Mouse (Mus musculus): Measurements from ENCODE around the gene Calr3. TPM values are rescaled to one million over a fixed set of nuclear protein-coding genes. Genes with fewer than 3 reads are reported as not detected.

Gene Calr3
- polyA plus RNA-seq, 1 experiment = 0.12 TPM

DNA sequence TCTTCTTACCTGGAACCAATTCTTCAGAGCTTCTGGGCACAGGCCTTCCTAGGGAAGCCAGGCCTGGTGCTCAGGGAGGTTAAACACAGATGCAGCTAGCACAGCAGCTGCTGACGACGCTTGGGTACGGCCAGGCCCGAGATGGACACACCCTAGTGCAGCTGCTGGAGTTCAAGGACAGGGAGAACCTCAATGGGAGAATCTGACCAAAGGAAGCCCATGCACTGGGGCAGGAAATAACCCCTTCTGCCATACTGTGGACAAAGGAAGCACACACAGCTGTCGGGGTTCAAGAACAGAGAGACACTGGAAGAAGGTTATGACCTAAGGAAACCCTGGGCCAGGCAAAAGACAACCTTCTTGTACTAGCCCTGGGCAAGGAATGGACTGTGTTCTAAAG, 68.5 kb downstream of the Calr3 start:
- WGBS = 41% methylated on average over 5 of the region's 5 CpGs

More for the DNA sequence above, 68.5 kb downstream of the Calr3 start:
- DNase-seq (ENCODE audit: low read depth, low spot score) = no peak

Other genes starting within 250 kb of the Calr3 start
- gene Cib3, start 231.0 kb downstream of the Calr3 start, polyA plus RNA-seq (2012; rRNA removed) = not detected in 2 replicates
- not detected in 2 replicates for gene Gm11034, start 230.2 kb downstream of the Calr3 start, polyA plus RNA-seq (2012; rRNA removed)
- gene Fam32a, start 224.1 kb downstream of the Calr3 start, polyA plus RNA-seq (2012; rRNA removed) = 53.3 and 55.0 TPM in 2 replicates
- gene Ap1m1, start 203.9 kb downstream of the Calr3 start, polyA plus RNA-seq (2012; rRNA removed) = 39.4 and 51.4 TPM in 2 replicates
- 0.81 and 1.1 TPM in 2 replicates for gene Gm10282, start 138.6 kb downstream of the Calr3 start, polyA plus RNA-seq (2012; rRNA removed)
- 9.5 and 11.3 TPM in 2 replicates for gene Klf2, start 124.8 kb downstream of the Calr3 start, polyA plus RNA-seq (2012; rRNA removed)
- gene Eps15l1, start 22.4 kb downstream of the Calr3 start, polyA plus RNA-seq (2012; rRNA removed) = 25.5 and 34.9 TPM in 2 replicates
- gene 1700030K09Rik, start within 50 bp of the Calr3 start, polyA plus RNA-seq (2012; rRNA removed) = 3.2 and 3.4 TPM in 2 replicates
- 23.7 and 38.3 TPM in 2 replicates for gene Cherp, start 31.4 kb upstream of the Calr3 start, polyA plus RNA-seq (2012; rRNA removed)
- 64.1 and 108 TPM in 2 replicates for gene Slc35e1, start 48.7 kb upstream of the Calr3 start, polyA plus RNA-seq (2012; rRNA removed)
- 6.9 and 8.8 TPM in 2 replicates for gene Med26, start 104.4 kb upstream of the Calr3 start, polyA plus RNA-seq (2012; rRNA removed)
- gene Smim7, start 127.2 kb upstream of the Calr3 start, polyA plus RNA-seq (2012; rRNA removed) = 41.0 and 50.4 TPM in 2 replicates
- 11.1 and 15.1 TPM in 2 replicates for gene Tmem38a, start 128.2 kb upstream of the Calr3 start, polyA plus RNA-seq (2012; rRNA removed)
- 0.03 and 0.05 TPM in 2 replicates for gene Nwd1, start 202.8 kb upstream of the Calr3 start, polyA plus RNA-seq (2012; rRNA removed)

Data from large intestine, adult 2 months (tissue).